Mouse (Mus musculus) bone marrow macrophage, adult 2 months (primary cell): ENCODE measurements at regions not wholly inside any gene's neighbourhood (a gene's known extent, or its start where the extent isn't known, plus 50 kb on each side); places are given as distances from the start of the nearest gene placed in this dataset.

Experiments used
- CTCF ChIP-seq: IDR thresholded peaks from 2 replicates; pipeline ENCODE4 v1.5.1; 2012; ENCODE audit warnings: low read depth, mild to moderate bottlenecking, low read length, moderate library complexity
- POLR2A ChIP-seq: IDR thresholded peaks from 2 replicates; pipeline ENCODE4 v1.6.1; 2012; ENCODE audit warnings: mild to moderate bottlenecking, low read depth, low read length, borderline replicate concordance

GRCm38 (mm10) chr3:61456598-61456997 lies 90.8 kb upstream of the B430305J03Rik start:
- TF ChIP-seq CTCF = no peak
- TF ChIP-seq POLR2A = no peak
